Mouse (Mus musculus): Measurements from ENCODE around the gene Lct.
A peak's percentile ranks its signal among the peaks of the same experiment; 100 is the strongest.
"Not testable (repeated sequence)": the region's sequence is repeated elsewhere in the genome, so short reads cannot be mapped to it uniquely, and the experiment has no call there.

Lct gene

GRCm38 (mm10) chr1:128295717-128296528 lies 32.2 kb downstream of the Lct start:
- no peak for DNase-seq (ENCODE audit: low spot score in 2 of 2)

GRCm38 (mm10) chr1:128295296-128295695 lies 32.8 kb downstream of the Lct start:
- no peak for DNase-seq (ENCODE audit: low spot score in 2 of 2)

- no peak for DNase-seq (ENCODE audit: low spot score in 2 of 2)
These were observed 34.6 kb downstream of the Lct start for GRCm38 (mm10) chr1:128293524-128293923.

- DNase-seq (ENCODE audit: low spot score in 2 of 2), result no peak
These were observed 37.8 kb downstream of the Lct start for GRCm38 (mm10) chr1:128290295-128290694.

GRCm38 (mm10) chr1:128285136-128285535 lies 43.0 kb downstream of the Lct start:
- DNase-seq (ENCODE audit: low spot score in 2 of 2), result no peak

GRCm38 (mm10) chr1:128284157-128284690 lies 43.9 kb downstream of the Lct start:
- no peak for DNase-seq (ENCODE audit: low spot score in 2 of 2)

- DNase-seq (ENCODE audit: low spot score in 2 of 2), result no peak
These were observed 45.2 kb downstream of the Lct start for GRCm38 (mm10) chr1:128282924-128283323.

GRCm38 (mm10) chr1:128281753-128282152 lies 46.4 kb downstream of the Lct start:
- no peak for DNase-seq (ENCODE audit: low spot score in 2 of 2)

- DNase-seq (ENCODE audit: low spot score in 2 of 2), result no peak
These were observed 49.6 kb downstream of the Lct start for GRCm38 (mm10) chr1:128278563-128278962.

- no peak for DNase-seq (ENCODE audit: low spot score in 2 of 2)
These were observed 52.2 kb downstream of the Lct start for GRCm38 (mm10) chr1:128275908-128276307.

- DNase-seq (ENCODE audit: low spot score in 2 of 2), result no peak
These were observed 57.4 kb downstream of the Lct start for GRCm38 (mm10) chr1:128270731-128271130.

GRCm38 (mm10) chr1:128267061-128267460 lies 61.1 kb downstream of the Lct start:
- not testable (repeated sequence) for DNase-seq (ENCODE audit: low spot score in 2 of 2)

- DNase-seq (ENCODE audit: low spot score in 2 of 2), result peak; percentile 31 to 50
These were observed 83.3 kb downstream of the Lct start for GRCm38 (mm10) chr1:128244727-128245355.

- peak; percentile 98 to 99 for DNase-seq (ENCODE audit: low spot score in 2 of 2)
These were observed 84.0 kb downstream of the Lct start for GRCm38 (mm10) chr1:128243996-128244726.

GRCm38 (mm10) chr1:128243627-128243995 lies 84.5 kb downstream of the Lct start, which contains the start of gene Ubxn4:
Ubxn4 (plus strand) TSS chr1:128243964.
- no peak for DNase-seq (ENCODE audit: low spot score in 2 of 2)

- DNase-seq (ENCODE audit: low spot score in 2 of 2), result no peak
These were observed 92.9 kb downstream of the Lct start for GRCm38 (mm10) chr1:128235181-128235580.

Measured in thymus, postnatal 10 days (tissue).